Mouse (Mus musculus): ENCODE results near the gene Hspb2. TPM values are rescaled to one million over a fixed set of nuclear protein-coding genes. Genes with fewer than 3 reads are reported as not detected.

Gene Hspb2
- polyA plus RNA-seq, 1 experiment = 88.6 TPM

DNA sequence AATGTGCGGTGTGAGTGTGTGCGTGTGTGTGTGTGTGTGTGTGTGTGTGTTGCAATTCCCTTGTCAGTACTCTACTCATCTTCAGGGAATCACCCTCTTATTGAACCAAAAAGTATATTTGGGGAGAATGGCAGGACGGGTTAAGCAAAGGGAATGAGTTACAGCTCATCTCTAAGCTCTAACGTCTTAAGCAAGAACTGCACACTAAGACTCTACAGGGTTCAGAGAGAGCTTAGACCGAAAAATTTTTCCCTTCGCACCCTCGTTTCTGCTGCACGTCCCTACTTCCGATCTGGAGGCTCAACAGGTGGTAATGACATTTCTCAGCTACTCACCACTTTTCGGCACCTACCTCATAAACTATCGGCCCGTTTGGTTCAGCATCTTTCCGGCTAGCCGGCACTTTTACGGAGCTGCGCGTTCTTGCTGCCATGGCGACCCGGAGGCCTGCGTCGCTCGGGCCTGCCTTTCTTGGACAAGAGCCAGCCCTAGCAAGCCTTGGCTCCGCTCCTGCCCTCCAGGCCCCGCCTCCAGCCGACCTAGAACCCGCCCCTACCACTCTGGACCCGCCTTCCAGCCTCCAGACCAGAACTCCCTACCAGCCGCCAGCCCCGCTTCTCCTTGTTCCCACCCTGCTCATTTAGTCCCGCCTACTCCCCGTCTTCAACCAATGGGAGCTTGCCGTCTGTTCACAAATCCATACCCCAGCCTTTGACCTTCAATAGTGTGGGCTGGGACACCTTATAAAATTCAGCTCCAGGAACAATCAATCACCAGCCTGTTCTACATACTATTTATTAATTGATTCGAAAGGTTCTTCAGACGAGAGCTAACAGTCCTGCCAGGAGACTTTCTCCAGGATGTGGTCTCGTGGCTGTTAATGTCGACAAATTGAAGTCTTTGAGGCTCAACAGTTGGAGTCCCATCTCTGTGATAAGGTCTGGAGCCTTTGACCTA, 13.0 kb downstream of the Hspb2 start, which contains the start of gene Dixdc1:
TSS of gene Dixdc1 (minus strand) at position 604 of the 957 bp plus-strand sequence.
- Histone ChIP-seq H3K4me3 (replicated peaks; ENCODE audit: extremely low read depth, low read depth, low read length) (peak within 1 kb of the TSS; percentile 40), H3K4me1 (ENCODE audit: control insufficient read depth, insufficient read depth, low read length) (peaks cover 5% of the 10 kb centered on the region; the same call in 1 of the 2 replicates)
- 11% methylated on average over 36 of the region's 36 CpGs for WGBS
- DNase-seq = peak; percentile 96
- TF ChIP-seq CTCF (IDR thresholded peaks at IDR 0.05; ENCODE audit: insufficient read depth, low read length) (no peak), POLR2A (IDR thresholded peaks at IDR 0.05; ENCODE audit: borderline replicate concordance, extremely low read depth, low read depth, low read length) (peak; percentile 3; the same call in 1 of the 2 replicates)

DNA sequence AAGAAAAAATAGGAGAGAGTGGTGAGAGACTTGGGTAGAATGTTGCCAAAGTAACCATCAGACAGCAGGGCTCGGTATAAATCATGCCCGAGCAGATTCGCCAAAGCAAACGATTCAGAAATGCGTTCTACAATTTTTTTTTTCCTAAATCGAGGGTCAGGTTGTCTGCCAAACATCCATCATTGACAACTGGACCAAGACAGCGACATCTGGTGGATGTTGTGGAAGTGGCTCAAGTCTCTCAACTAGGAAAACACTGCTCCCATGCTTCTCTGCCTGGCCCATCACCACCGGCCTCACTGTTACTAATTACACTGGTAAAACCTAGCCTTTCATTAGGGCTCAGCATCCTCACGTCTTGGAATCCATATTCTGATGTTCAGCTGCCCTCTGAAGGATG, 17.2 kb downstream of the Hspb2 start:
- DNase-seq = peak; percentile 41
- WGBS = 2% methylated on average over 9 of the region's 9 CpGs
- peak; percentile 64 for TF ChIP-seq CTCF (IDR thresholded peaks at IDR 0.05; ENCODE audit: insufficient read depth, low read length)
- no peak for TF ChIP-seq POLR2A (IDR thresholded peaks at IDR 0.05; ENCODE audit: borderline replicate concordance, extremely low read depth, low read depth, low read length)
- 0 out of 2 replicates have a peak, but pooled peaks cover 2% of the 10 kb centered on the region for H3K4me1 ChIP-seq (ENCODE audit: control insufficient read depth, insufficient read depth, low read length)
- no peak overlapping the region for H3K4me3 ChIP-seq (replicated peaks; ENCODE audit: extremely low read depth, low read depth, low read length)

DNA sequence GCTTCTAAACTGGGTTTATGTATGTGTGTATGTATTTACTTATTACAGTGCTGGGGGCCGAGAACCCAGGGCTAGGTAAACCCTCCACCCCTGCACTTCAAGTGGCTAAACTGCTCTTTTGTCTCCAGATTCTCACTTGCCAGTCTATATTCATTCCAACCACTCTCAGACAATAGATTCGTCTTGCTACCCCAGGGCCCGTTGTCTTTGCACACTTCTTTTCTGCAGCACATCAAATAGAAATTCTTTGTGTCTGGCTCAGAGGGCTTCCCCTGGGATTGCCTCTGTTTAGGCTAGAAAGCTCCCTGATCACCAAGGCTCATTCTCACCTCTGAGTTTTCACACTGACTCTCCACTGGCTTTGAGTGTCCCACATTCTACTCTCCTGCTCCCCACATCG, 19.6 kb downstream of the Hspb2 start:
- DNase-seq = no peak
- Histone ChIP-seq H3K4me3 (replicated peaks; ENCODE audit: extremely low read depth, low read depth, low read length) (no peak overlapping the region), H3K4me1 (ENCODE audit: control insufficient read depth, insufficient read depth, low read length) (peaks cover 3% of the 10 kb centered on the region; the same call in 1 of the 2 replicates)
- TF ChIP-seq CTCF (IDR thresholded peaks at IDR 0.05; ENCODE audit: insufficient read depth, low read length) (no peak), POLR2A (IDR thresholded peaks at IDR 0.05; ENCODE audit: borderline replicate concordance, extremely low read depth, low read depth, low read length) (no peak)
- WGBS = 42% methylated on average over 4 of the region's 4 CpGs

DNA sequence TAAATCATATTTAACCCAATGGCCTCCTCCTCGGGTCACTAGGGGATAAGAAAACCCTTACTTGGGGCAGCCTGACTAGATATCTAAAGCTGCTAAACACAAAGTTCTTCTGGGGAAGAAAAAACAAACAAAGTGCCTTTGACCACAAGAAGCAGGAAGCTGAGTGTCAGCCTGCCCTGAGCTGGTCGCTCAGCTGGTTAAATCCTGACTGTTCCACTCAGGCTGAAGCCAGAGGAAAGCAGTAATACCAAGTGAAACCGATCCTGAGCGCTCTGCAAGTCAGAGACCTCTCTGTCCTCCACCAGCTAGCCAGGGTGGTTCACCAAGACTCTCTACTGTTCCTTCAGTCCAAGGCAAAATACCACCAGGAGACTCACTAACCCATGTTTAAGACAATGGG, 22.6 kb downstream of the Hspb2 start:
- H3K4me3 ChIP-seq (replicated peaks; ENCODE audit: extremely low read depth, low read depth, low read length) = no peak overlapping the region
- TF ChIP-seq POLR2A (IDR thresholded peaks at IDR 0.05; ENCODE audit: borderline replicate concordance, extremely low read depth, low read depth, low read length) = no peak
- TF ChIP-seq CTCF (IDR thresholded peaks at IDR 0.05; ENCODE audit: insufficient read depth, low read length) = no peak
- H3K4me1 ChIP-seq (ENCODE audit: control insufficient read depth, insufficient read depth, low read length) = peaks cover 3% of the 10 kb centered on the region; the same call in 1 of the 2 replicates
- WGBS = 31% methylated on average over 4 of the region's 4 CpGs
- DNase-seq = no peak

DNA sequence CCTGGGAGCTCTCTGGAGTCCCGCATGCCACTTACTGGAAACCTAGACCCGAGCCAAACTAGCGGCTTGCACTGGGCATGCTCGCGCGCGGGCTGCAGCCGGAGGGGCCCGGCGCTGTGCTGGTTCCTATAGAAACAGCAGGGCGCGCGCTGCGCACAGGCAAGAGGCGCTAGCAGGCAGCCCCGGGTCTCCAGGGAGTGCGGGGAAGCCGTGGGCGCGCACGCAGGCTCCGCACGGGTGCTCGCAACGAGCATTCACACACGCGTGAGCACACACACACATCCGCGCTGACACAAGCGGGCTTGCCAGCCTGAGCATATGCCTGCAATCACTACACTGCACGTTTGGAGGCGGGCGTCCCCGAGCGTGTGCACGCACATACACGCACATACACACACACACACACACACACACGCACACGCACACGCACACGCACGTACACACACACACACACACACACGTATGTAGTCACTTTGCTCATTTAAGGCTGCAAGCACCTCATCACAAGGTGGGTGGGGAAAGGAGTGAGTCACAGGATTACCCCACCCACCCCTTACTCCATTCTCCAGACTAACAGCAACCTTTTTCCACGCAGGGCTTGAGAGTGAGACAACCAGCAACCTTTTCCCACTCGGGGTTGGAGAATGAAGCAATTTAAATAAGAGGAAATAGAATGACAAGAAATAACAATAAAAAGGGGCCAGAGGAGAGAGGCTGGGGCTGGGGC, 24.1 kb downstream of the Hspb2 start:
- TF ChIP-seq POLR2A (IDR thresholded peaks at IDR 0.05; ENCODE audit: borderline replicate concordance, extremely low read depth, low read depth, low read length) (0 out of 2 replicates have a peak, but pooled peaks have one; percentile 19), CTCF (IDR thresholded peaks at IDR 0.05; ENCODE audit: insufficient read depth, low read length) (no peak)
- WGBS = 0% methylated on average over 45 of the region's 45 CpGs
- Histone ChIP-seq H3K4me3 (replicated peaks; ENCODE audit: extremely low read depth, low read depth, low read length) (peak overlapping the region; percentile 80), H3K4me1 (ENCODE audit: control insufficient read depth, insufficient read depth, low read length) (peaks cover 6% of the 10 kb centered on the region)
- peak; percentile 49 for DNase-seq

DNA sequence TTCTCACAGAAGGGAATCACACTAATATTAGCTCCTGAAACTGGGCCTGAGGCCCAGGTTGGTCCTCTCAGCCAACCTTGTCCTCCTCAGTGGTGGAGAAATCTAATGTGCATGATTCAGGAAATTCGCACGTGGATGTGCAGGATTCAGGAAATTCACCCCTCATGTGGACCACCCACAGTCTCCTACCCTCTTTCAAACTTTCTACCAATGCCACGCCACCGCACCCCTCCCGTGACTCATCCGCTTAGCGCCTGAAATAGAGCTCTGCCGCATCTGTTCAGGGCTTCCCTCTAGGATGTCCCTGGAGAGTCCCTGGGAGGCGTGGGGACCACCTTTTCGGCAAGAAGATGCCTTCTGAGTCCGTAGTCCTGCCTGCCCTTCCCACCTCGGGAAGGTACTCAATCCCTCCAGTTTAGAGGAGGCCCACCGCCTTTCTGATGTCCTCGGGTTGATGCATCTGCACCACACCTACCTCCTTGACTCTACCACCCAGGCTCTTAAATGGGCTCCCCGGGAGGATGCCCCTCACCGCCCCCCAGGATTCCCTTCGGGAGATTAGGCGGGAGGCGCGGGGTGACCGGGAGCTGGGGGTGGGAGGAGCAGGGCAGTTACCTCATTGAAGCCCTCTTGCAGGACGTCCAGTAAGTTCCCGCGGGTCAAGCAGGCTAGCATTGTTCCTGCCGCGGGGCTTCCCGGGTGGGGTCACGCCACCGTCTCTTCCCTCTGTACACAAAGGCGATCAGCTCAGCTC, 24.8 kb downstream of the Hspb2 start:
- H3K4me3 ChIP-seq (replicated peaks; ENCODE audit: extremely low read depth, low read depth, low read length) = peak overlapping the region; percentile 80
- TF ChIP-seq CTCF (IDR thresholded peaks at IDR 0.05; ENCODE audit: insufficient read depth, low read length) (no peak), POLR2A (IDR thresholded peaks at IDR 0.05; ENCODE audit: borderline replicate concordance, extremely low read depth, low read depth, low read length) (no peak)
- peaks cover 8% of the 10 kb centered on the region for H3K4me1 ChIP-seq (ENCODE audit: control insufficient read depth, insufficient read depth, low read length)
- 18% methylated on average over 30 of the region's 30 CpGs for WGBS
- DNase-seq = no peak

DNA sequence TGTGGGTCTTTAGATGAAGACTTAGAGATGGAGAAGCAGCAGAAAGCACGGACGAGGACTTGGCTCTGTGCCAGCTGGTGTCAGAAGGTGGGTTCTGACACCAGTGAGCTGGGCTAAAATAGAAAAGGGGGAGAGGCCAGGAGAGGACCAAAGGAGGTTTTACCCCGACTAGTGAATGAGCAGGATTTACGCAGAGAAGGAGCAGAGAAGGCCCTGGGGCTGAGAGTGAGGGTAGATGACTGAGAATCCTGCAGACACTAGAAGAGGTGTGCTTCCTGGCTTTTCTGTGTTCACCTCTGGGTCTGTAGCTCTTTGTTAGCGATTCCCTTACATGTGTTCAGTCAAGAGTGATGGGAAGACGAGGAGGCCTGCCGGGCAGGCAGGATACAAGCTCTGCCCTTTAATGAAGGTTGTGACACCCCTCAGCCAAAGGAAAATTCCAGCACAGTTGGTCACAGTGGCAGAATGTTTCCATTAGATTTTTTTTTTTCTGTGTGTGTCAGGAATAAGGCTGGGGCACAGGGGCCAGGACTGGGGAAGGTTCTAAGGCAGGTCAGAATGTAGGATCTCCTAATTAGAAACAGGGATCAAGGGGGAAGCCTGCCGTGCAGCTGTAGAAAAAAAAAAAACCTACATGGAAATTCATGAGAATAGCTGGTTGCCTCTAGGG, 26.1 kb downstream of the Hspb2 start:
- WGBS = 62% methylated on average over 8 of the region's 8 CpGs
- TF ChIP-seq CTCF (IDR thresholded peaks at IDR 0.05; ENCODE audit: insufficient read depth, low read length) = no peak
- no peak for TF ChIP-seq POLR2A (IDR thresholded peaks at IDR 0.05; ENCODE audit: borderline replicate concordance, extremely low read depth, low read depth, low read length)
- Histone ChIP-seq H3K4me1 (ENCODE audit: control insufficient read depth, insufficient read depth, low read length) (peaks cover 8% of the 10 kb centered on the region), H3K4me3 (replicated peaks; ENCODE audit: extremely low read depth, low read depth, low read length) (no peak overlapping the region)
- DNase-seq = no peak

DNA sequence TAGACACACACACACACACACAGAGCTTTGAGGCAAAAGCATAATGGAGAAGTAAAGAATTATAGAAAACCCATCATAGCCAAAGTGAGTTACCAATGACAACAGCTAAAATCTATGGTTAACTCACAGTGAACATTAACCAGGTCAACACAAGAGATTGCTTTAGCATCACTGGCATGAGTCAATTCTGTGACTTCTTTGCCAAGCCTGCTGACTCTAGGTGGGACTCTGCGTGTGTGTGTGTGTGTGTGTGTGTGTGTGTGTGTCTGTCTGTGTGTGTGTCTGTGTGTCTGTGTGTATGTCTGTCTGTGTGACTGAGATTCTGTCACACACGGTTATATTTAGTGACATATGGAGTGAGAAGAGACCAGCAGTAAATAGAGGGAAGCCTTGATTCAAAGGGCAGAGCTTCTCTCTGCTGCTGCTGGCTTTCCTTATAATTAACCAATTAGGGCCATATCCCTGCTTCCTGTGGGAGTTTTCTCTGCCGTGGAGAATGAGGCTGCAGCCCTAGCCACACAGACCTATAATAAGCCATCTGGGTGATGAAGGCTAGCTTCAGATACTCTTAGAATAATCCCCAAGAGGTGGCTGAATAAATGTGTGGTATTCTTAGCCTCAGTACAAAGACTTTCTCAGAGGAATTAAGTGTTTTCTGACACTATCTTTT, 27.4 kb downstream of the Hspb2 start:
- TF ChIP-seq CTCF (IDR thresholded peaks at IDR 0.05; ENCODE audit: insufficient read depth, low read length) = no peak
- no peak for TF ChIP-seq POLR2A (IDR thresholded peaks at IDR 0.05; ENCODE audit: borderline replicate concordance, extremely low read depth, low read depth, low read length)
- no peak overlapping the region for H3K4me3 ChIP-seq (replicated peaks; ENCODE audit: extremely low read depth, low read depth, low read length)
- no peak for DNase-seq
- whole genome bisulfite sequencing = 60% methylated on average over 3 of the region's 3 CpGs
- H3K4me1 ChIP-seq (ENCODE audit: control insufficient read depth, insufficient read depth, low read length) = peaks cover 8% of the 10 kb centered on the region
